Mouse (Mus musculus): ENCODE measurements around the gene Abhd11. TPM values are rescaled to one million over a fixed set of nuclear protein-coding genes. Genes with fewer than 3 reads are reported as not detected.

Abhd11 gene
- total RNA-seq (2023), result 51.4 TPM

DNA sequence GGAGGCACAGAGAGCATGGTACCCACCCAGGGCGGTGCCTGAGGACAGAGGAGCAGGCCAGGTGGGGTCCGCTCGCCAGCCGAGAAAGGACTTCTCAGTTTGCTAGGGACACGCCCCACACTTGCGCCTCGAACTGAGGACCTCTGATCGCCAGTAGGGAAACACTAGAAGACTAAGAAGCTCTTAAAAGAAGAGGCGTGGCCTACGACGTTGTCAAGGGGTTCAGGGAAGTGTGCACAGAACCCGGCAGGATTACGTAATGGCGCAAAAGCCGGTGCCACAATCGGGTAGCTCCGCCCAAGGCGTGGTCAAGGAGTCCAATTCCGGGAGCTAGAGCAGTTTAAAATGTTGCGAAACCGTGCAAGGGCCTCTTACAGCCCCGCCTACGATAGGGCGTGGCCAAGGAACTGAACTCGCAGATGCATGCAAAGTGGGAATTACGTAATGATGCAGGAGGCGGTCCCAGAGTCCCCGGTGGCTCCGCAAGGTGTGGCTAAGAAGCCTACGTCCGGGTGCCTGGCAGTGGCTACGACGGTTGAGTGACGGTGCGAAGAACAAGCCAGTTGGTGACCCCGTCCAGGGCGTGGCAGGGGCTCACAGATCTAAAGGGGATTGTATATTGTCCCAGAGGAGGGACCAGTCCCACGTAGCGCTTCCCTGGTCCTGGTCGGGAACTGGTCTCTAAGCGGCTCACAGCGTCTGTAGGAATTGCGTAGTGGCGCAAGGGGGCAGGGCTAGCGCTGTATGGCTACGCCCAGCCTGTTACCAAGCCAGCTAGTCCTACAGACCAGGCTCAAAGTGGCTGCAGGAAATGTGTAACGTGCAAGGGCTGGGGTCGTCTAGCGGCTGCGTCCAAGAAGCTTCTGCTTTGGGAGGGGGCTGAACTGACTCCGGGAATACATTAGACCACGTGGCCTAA is at the start of gene Abhd11:
Abhd11 (plus strand) TSS at position 482 of the 919 bp plus-strand sequence.

GRCm38 (mm10) chr5:134985633-134986297 is 23.2 kb upstream of the Abhd11 start, which contains the start of gene Cldn3:
Cldn3 (plus strand) TSS chr5:134986214.

GRCm38 (mm10) chr5:135023344-135024173 is 14.6 kb downstream of the Abhd11 start, which contains the start of gene Stx1a:
Stx1a (plus strand) TSS chr5:135023482.

Other genes with a start within 250 kb of the Abhd11 start
- gene Tmem270, start 102.4 kb upstream of the Abhd11 start, total RNA-seq (2023), result not detected
- gene Cldn13, start 93.6 kb upstream of the Abhd11 start, total RNA-seq (2023), result not detected
- gene Mettl27, start 76.8 kb upstream of the Abhd11 start, total RNA-seq (2023), result 13.4 TPM
- not detected for gene Cldn4, start 62.2 kb upstream of the Abhd11 start, total RNA-seq (2023)
- not detected for gene Cldn3, start 22.9 kb upstream of the Abhd11 start, total RNA-seq (2023)
- gene Stx1a, start 14.3 kb downstream of the Abhd11 start, total RNA-seq (2023), result 45.3 TPM
- gene Dnajc30, start 55.0 kb downstream of the Abhd11 start, total RNA-seq (2023), result 17.9 TPM
- 87.1 TPM for gene Bud23, start 55.8 kb downstream of the Abhd11 start, total RNA-seq (2023)
- gene Vps37d, start 69.1 kb downstream of the Abhd11 start, total RNA-seq (2023), result not detected
- gene Mlxipl, start 80.7 kb downstream of the Abhd11 start, total RNA-seq (2023), result not detected
- 10.0 TPM for gene Tbl2, start 140.5 kb downstream of the Abhd11 start, total RNA-seq (2023)
- gene Bcl7b, start 159.1 kb downstream of the Abhd11 start, total RNA-seq (2023), result 79.5 TPM
- 89.3 TPM for gene Baz1b, start 178.1 kb downstream of the Abhd11 start, total RNA-seq (2023)
- gene Fzd9, start 242.1 kb downstream of the Abhd11 start, total RNA-seq (2023), result not detected

All from CD4-positive naive resting alpha-beta T cell, adult 76 days (primary cell).